Mouse (Mus musculus) myocyte (in vitro differentiated cells): Measurements from ENCODE around the gene Cwc22.

Experiments
- CEBPB ChIP-seq: IDR thresholded peaks from 2 replicates; pipeline ENCODE4 v1.6.1; 2011; ENCODE audit warnings: mild to moderate bottlenecking, moderate library complexity; ENCODE audit not compliant: poor library complexity, insufficient read depth, severe bottlenecking
- E2F4 ChIP-seq: IDR thresholded peaks from one replicate; pipeline ENCODE4 v1.6.1; 2011; ENCODE audit warnings: mild to moderate bottlenecking, control low read depth, moderate library complexity; ENCODE audit not compliant: insufficient read depth
- MAX ChIP-seq: IDR thresholded peaks from one replicate; pipeline ENCODE4 v1.6.1; 2011; ENCODE audit warnings: low read depth, mild to moderate bottlenecking, control low read depth
- MYOD1 ChIP-seq, 3 experiments: IDR thresholded peaks; one replicate each; pipeline ENCODE4 v1.6.1; 2011; ENCODE audit warnings: control low read depth in 2 of 3, low read depth in 2 of 3, mild to moderate bottlenecking in 2 of 3, moderate library complexity in 1 of 3; ENCODE audit not compliant: insufficient read length in 2 of 3, control insufficient read depth in 1 of 3
- MYOG ChIP-seq, 3 experiments: IDR thresholded peaks; one replicate each; pipeline ENCODE4 v1.6.1; 2011; ENCODE audit warnings: control low read depth in 2 of 3, low read depth in 2 of 3, mild to moderate bottlenecking in 2 of 3; ENCODE audit not compliant: insufficient read length in 2 of 3, control insufficient read depth in 1 of 3, insufficient read depth in 1 of 3
- POLR2A ChIP-seq: IDR thresholded peaks from one replicate; pipeline ENCODE4 v1.6.1; 2011; ENCODE audit warnings: low read depth, mild to moderate bottlenecking, control low read depth, moderate library complexity; ENCODE audit not compliant: insufficient read length
- POLR2AphosphoS2 ChIP-seq: IDR thresholded peaks from one replicate; pipeline ENCODE4 v1.6.1; 2011; ENCODE audit warnings: low read depth, control low read depth; ENCODE audit not compliant: insufficient read length
- SRF ChIP-seq: IDR thresholded peaks from one replicate; pipeline ENCODE4 v1.6.1; 2011; ENCODE audit warnings: low read depth; ENCODE audit not compliant: control insufficient read depth, insufficient read length
- TCF12 ChIP-seq: IDR thresholded peaks from one replicate; pipeline ENCODE4 v1.6.1; 2011; ENCODE audit warnings: mild to moderate bottlenecking, control low read depth; ENCODE audit not compliant: poor library complexity, insufficient read depth, severe bottlenecking
- TCF3 ChIP-seq: IDR thresholded peaks from one replicate; pipeline ENCODE4 v1.6.1; 2011; ENCODE audit warnings: low read depth, control low read depth; ENCODE audit not compliant: insufficient read length
- USF1 ChIP-seq: IDR thresholded peaks from one replicate; pipeline ENCODE4 v1.6.1; 2011; ENCODE audit warnings: low read depth, mild to moderate bottlenecking, control low read depth, moderate library complexity

DNA sequence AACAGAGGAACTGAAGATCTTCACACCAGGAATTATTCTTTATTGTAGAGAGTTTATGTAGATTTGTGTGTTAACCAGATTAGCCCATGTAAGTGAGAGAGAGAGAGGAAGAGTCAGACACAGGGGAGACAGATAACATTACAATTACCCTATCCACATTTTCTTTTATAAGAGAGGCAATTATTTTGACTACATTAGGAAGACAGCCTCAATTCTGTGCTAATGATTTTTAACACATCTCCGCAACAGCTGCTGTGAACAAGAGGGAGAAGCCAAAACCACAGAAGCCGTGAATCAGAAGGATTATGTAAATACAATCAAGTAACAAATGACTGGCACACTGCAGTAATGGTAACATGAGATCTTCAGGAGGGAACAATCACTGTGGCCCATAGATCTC is 12.5 kb downstream of the Cwc22 start:
- TF ChIP-seq E2F4 (no peak), TCF3 (no peak), SRF (no peak), POLR2A (no peak), MAX (no peak), USF1 (no peak), MYOG (IDR thresholded peaks at IDR 0.05; ENCODE audit: control insufficient read depth in 1 of 3, insufficient read depth in 1 of 3, insufficient read length in 2 of 3, low read depth in 2 of 3) (peak in 1 of 3 experiments; percentile 45), TCF12 (no peak), POLR2AphosphoS2 (no peak), MYOD1 (IDR thresholded peaks at IDR 0.05; ENCODE audit: control insufficient read depth in 1 of 3, insufficient read length in 2 of 3, low read depth in 2 of 3) (peak; percentile 9 to 45 (median 11)), CEBPB (no peak)
